ENCODE assay signal across 34 mouse cellular contexts in the genomic region with DNA sequence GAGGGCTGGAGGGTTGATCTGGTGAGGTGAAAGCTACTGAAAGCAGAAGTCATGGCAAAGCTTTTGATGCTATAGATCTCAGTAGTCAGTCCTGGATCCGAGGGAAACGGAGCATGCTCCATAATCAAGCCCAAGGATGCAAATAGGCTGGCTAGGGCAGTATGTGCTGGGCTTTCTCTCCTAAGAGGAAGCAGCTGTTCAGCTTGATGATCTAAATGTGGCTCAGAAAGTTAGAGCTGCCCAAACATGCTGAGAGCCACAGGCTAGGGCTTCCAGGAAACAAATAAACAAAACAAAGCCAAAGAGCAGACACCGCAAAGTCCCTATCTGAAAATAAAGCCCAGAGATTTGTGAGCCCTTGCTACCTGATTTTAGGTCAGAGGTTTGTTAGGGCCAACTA.
"Had no signal": no experiment of that assay in that cellular context is flagged by ENCODE, and none has a peak within 500 bp of the region (broad histone marks: within the 10 kb centered on the region; RNA-seq: fewer than 3 reads in every experiment).

No protein-coding gene starts in this region.

- H3K4me2 ChIP-seq: heart, embryonic 11.5 days; heart, embryonic 13.5 days; heart, embryonic 15.5 days; hindbrain, embryonic 12.5 days; hindbrain, embryonic 13.5 days; hindbrain, embryonic 14.5 days; hindbrain, embryonic 15.5 days; intestine, embryonic 15.5 days; kidney, embryonic 15.5 days had no signal

- H3K9ac ChIP-seq: heart, embryonic 13.5 days; heart, embryonic 15.5 days; hindbrain, embryonic 12.5 days; hindbrain, embryonic 13.5 days; hindbrain, embryonic 14.5 days; hindbrain, embryonic 15.5 days; intestine, embryonic 15.5 days; kidney, embryonic 15.5 days had no signal

- H3K4me1 ChIP-seq: heart, embryonic 15.5 days; hindbrain, embryonic 10.5 days; hindbrain, embryonic 12.5 days; hindbrain, embryonic 13.5 days; hindbrain, embryonic 15.5 days; intestine, embryonic 15.5 days; kidney, embryonic 15.5 days had no signal

- H3K36me3 ChIP-seq: hindbrain, embryonic 10.5 days; hindbrain, embryonic 15.5 days; intestine, embryonic 15.5 days; kidney, embryonic 15.5 days had no signal

- H3K9me3 ChIP-seq: heart, embryonic 13.5 days; heart, embryonic 15.5 days; hindbrain, embryonic 10.5 days; hindbrain, embryonic 12.5 days; hindbrain, embryonic 13.5 days; hindbrain, embryonic 15.5 days; intestine, embryonic 15.5 days; kidney, embryonic 15.5 days had no signal

- H3K27ac ChIP-seq: heart, embryonic 13.5 days; heart, embryonic 15.5 days; hindbrain, embryonic 10.5 days; hindbrain, embryonic 12.5 days; hindbrain, embryonic 13.5 days; hindbrain, embryonic 14.5 days; hindbrain, embryonic 15.5 days; hindbrain, postnatal 0 days; intestine, embryonic 15.5 days; kidney, embryonic 15.5 days; kidney, postnatal 0 days; layer of hippocampus, adult 2 months; left cerebral cortex, adult 2 months had no signal

- H3K27me3 ChIP-seq: heart, embryonic 13.5 days; heart, embryonic 15.5 days; hindbrain, embryonic 12.5 days; hindbrain, embryonic 13.5 days; hindbrain, embryonic 15.5 days; intestine, embryonic 15.5 days; kidney, embryonic 15.5 days had no signal

- H3K4me3 ChIP-seq: heart, embryonic 13.5 days; heart, embryonic 15.5 days; hindbrain, embryonic 10.5 days; hindbrain, embryonic 12.5 days; hindbrain, embryonic 13.5 days; hindbrain, embryonic 15.5 days; intestine, embryonic 15.5 days; kidney, embryonic 15.5 days; layer of hippocampus, adult 2 months; left cerebral cortex, adult 2 months had no signal

- DNase-seq: heart, postnatal 10 days; heart, postnatal 14 days; heart, postnatal 36 days; heart, postnatal 4 days; kidney, adult 11 months; kidney, adult 18-20 months; kidney, adult 2 months; kidney, adult 8-10 months; kidney, adult 9 months; kidney, postnatal 10 days; kidney, postnatal 14 days; kidney, postnatal 25 days; kidney, postnatal 36 days; kidney, postnatal 4 days; layer of hippocampus, adult 9-11 months; layer of hippocampus, postnatal 36 days had no signal

- ATAC-seq: hindbrain, embryonic 16.5 days; hindbrain, postnatal 0 days; inflammation-experienced regulatory T-cells, adult 6 months; intestine, embryonic 15.5 days; intestine, embryonic 16.5 days; intestine, postnatal 0 days had no signal
